Mouse (Mus musculus) intestine, embryonic 16.5 days (tissue): ENCODE measurements around the gene Amdhd1. TPM values are rescaled to one million over a fixed set of nuclear protein-coding genes. Genes with fewer than 3 reads are reported as not detected.
"Not testable (repeated sequence)": the region's sequence is repeated elsewhere in the genome, so short reads cannot be mapped to it uniquely, and the experiment has no call there.

Experiments
- ATAC-seq: fragments of 200-750 bp; cut with Nextera tagmentation; 2 replicates; pipeline ENCODE4 v1.8.0; 2017; ENCODE audit warnings: moderate TSS enrichment, moderate library complexity
- H3K27ac ChIP-seq: fragments of 300-500 bp; sonication (generic); 2 replicates; pipeline ENCODE4 v1.5.1; 2014; ENCODE audit warnings: mild to moderate bottlenecking, low read length
- H3K27me3 ChIP-seq: fragments of 300-500 bp; sonication (generic); replicated peaks from 2 replicates; pipeline ENCODE4 v1.6.1; 2014; ENCODE audit warnings: low read length, control low read depth, mixed read lengths; ENCODE audit not compliant: control insufficient read depth, insufficient read depth
- H3K36me3 ChIP-seq: fragments of 300-500 bp; sonication (generic); 2 replicates; pipeline ENCODE4 v1.6.1; 2014; ENCODE audit warnings: low read length, control low read depth; ENCODE audit not compliant: control insufficient read depth, insufficient read depth
- H3K4me1 ChIP-seq: fragments of 300-500 bp; sonication (generic); 2 replicates; pipeline ENCODE4 v1.6.1; 2014; ENCODE audit warnings: low read length, control low read depth, mixed read lengths; ENCODE audit not compliant: control insufficient read depth, insufficient read depth
- H3K4me2 ChIP-seq: fragments of 300-500 bp; sonication (generic); 2 replicates; pipeline ENCODE4 v1.6.1; 2014; ENCODE audit warnings: low read depth, low read length, control low read depth
- H3K4me3 ChIP-seq: fragments of 300-500 bp; sonication (generic); 2 replicates; pipeline ENCODE4 v1.5.1; 2014; ENCODE audit warnings: mild to moderate bottlenecking, low read length
- H3K9ac ChIP-seq: fragments of 300-500 bp; sonication (generic); 2 replicates; pipeline ENCODE4 v1.6.1; 2014; ENCODE audit warnings: low read depth, low read length
- H3K9me3 ChIP-seq: fragments of 300-500 bp; sonication (generic); 2 replicates; pipeline ENCODE4 v1.6.1; 2016; ENCODE audit warnings: low read length, control low read depth; ENCODE audit not compliant: control insufficient read depth
- WGBS: fragments of 180-500 bp; shearing (Covaris S2); extraction: QIAGEN DNeasy Blood & Tissue Kit; methylation state at CpG from one replicate; pipeline ENCODE4 v1.1.7; 2014; 5-methylcytosine and 5-hydroxymethylcytosine counted together
- polyA plus RNA-seq: library from polyadenylated mRNA; unstranded; fragments of >200 nt; fragmentation: Nextera tagmentation; extraction: Ambion mirVana; gene quantifications from 2 replicates; pipeline ENCODE4 v1.2.1, GENCODE M21; 2015

Gene Amdhd1
- polyA plus RNA-seq, 1 experiment from 2014 or later = 0.95 TPM

- Histone ChIP-seq H3K4me2 (no peak overlapping the region), H3K9ac (no peak overlapping the region), H3K4me3 (no peak overlapping the region), H3K9me3 (no peaks in the 10 kb centered on the region), H3K27me3 (no peaks in the 10 kb centered on the region), H3K4me1 (no peaks in the 10 kb centered on the region), H3K36me3 (no peaks in the 10 kb centered on the region), H3K27ac (no peak overlapping the region)
- ATAC-seq = no peak
- WGBS = 85% methylated on average over 10 of the region's 10 CpGs
These were observed 27.2 kb upstream of the Amdhd1 start for GRCm38 (mm10) chr10:93567066-93567465.

GRCm38 (mm10) chr10:93564518-93565090, 24.8 kb upstream of the Amdhd1 start:
- Histone ChIP-seq H3K9me3 (no peaks in the 10 kb centered on the region), H3K4me1 (no peaks in the 10 kb centered on the region), H3K36me3 (no peaks in the 10 kb centered on the region), H3K4me2 (no peak overlapping the region), H3K27ac (no peak overlapping the region), H3K4me3 (no peak overlapping the region), H3K27me3 (no peaks in the 10 kb centered on the region), H3K9ac (no peak overlapping the region)
- ATAC-seq = no peak
- 84% methylated on average over 14 of the region's 14 CpGs for WGBS

GRCm38 (mm10) chr10:93559786-93560185, 20.0 kb upstream of the Amdhd1 start:
- H3K9me3 ChIP-seq = no peaks in the 10 kb centered on the region
- 0 out of 2 replicates have a peak, but pooled peaks have one; percentile 11 for ATAC-seq
- no peak overlapping the region for H3K9ac ChIP-seq
- H3K27me3 ChIP-seq = no peaks in the 10 kb centered on the region
- no peaks in the 10 kb centered on the region for H3K4me1 ChIP-seq
- no peak overlapping the region for H3K4me2 ChIP-seq
- H3K27ac ChIP-seq = no peak overlapping the region
- WGBS = 53% methylated on average over 9 of the region's 9 CpGs
- H3K4me3 ChIP-seq = no peak overlapping the region
- no peaks in the 10 kb centered on the region for H3K36me3 ChIP-seq

GRCm38 (mm10) chr10:93557971-93558370, 18.1 kb upstream of the Amdhd1 start:
- H3K4me2 ChIP-seq, H3K4me1 ChIP-seq, H3K27me3 ChIP-seq, H3K9me3 ChIP-seq, H3K4me3 ChIP-seq, H3K36me3 ChIP-seq, H3K27ac ChIP-seq, H3K9ac ChIP-seq, ATAC-seq: not testable (repeated sequence)
- 77% methylated on average over 2 of the region's 2 CpGs for WGBS

GRCm38 (mm10) chr10:93552596-93552995, 12.8 kb upstream of the Amdhd1 start:
- WGBS = 79% methylated on average over 8 of the region's 8 CpGs
- Histone ChIP-seq H3K27ac (no peak overlapping the region), H3K9ac (no peak overlapping the region), H3K4me1 (no peaks in the 10 kb centered on the region), H3K4me2 (no peak overlapping the region), H3K9me3 (no peaks in the 10 kb centered on the region), H3K36me3 (no peaks in the 10 kb centered on the region), H3K27me3 (no peaks in the 10 kb centered on the region), H3K4me3 (no peak overlapping the region)
- no peak for ATAC-seq

- H3K9me3 ChIP-seq = no peaks in the 10 kb centered on the region
- no peaks in the 10 kb centered on the region for H3K4me1 ChIP-seq
- no peak for ATAC-seq
- no peak overlapping the region for H3K27ac ChIP-seq
- WGBS = 55% methylated on average over 10 of the region's 10 CpGs
- H3K4me2 ChIP-seq = no peak overlapping the region
- H3K4me3 ChIP-seq = no peak overlapping the region
- no peaks in the 10 kb centered on the region for H3K27me3 ChIP-seq
- no peak overlapping the region for H3K9ac ChIP-seq
- H3K36me3 ChIP-seq = no peaks in the 10 kb centered on the region
These were observed 10.0 kb upstream of the Amdhd1 start for GRCm38 (mm10) chr10:93549821-93550220.

- 13% methylated on average over 7 of the region's 7 CpGs for WGBS
- H3K4me1 ChIP-seq = no peaks in the 10 kb centered on the region
- no peak overlapping the region for H3K9ac ChIP-seq
- H3K9me3 ChIP-seq = no peaks in the 10 kb centered on the region
- H3K36me3 ChIP-seq = no peaks in the 10 kb centered on the region
- no peak overlapping the region for H3K4me3 ChIP-seq
- no peak overlapping the region for H3K27ac ChIP-seq
- H3K27me3 ChIP-seq = no peaks in the 10 kb centered on the region
- peak; percentile 73 for ATAC-seq
- no peak overlapping the region for H3K4me2 ChIP-seq
These were observed 9.2 kb upstream of the Amdhd1 start for GRCm38 (mm10) chr10:93548991-93549390.

GRCm38 (mm10) chr10:93547741-93548270, 8.0 kb upstream of the Amdhd1 start:
- Histone ChIP-seq H3K27ac (no peak overlapping the region), H3K9me3 (no peaks in the 10 kb centered on the region), H3K27me3 (no peaks in the 10 kb centered on the region), H3K4me3 (no peak overlapping the region), H3K4me1 (no peaks in the 10 kb centered on the region), H3K4me2 (no peak overlapping the region), H3K36me3 (no peaks in the 10 kb centered on the region), H3K9ac (no peak overlapping the region)
- no peak for ATAC-seq
- 88% methylated on average over 4 of the region's 4 CpGs for WGBS

- H3K9me3 ChIP-seq = no peaks in the 10 kb centered on the region
- H3K27ac ChIP-seq = no peak overlapping the region
- no peak overlapping the region for H3K9ac ChIP-seq
- WGBS = 66% methylated on average over 5 of the region's 5 CpGs
- H3K27me3 ChIP-seq = no peaks in the 10 kb centered on the region
- peaks cover 3% of the 10 kb centered on the region; the same call in 1 of the 2 replicates for H3K4me1 ChIP-seq
- no peak for ATAC-seq
- H3K4me3 ChIP-seq = no peak overlapping the region
- H3K36me3 ChIP-seq = no peaks in the 10 kb centered on the region
- no peak overlapping the region for H3K4me2 ChIP-seq
These were observed 4.3 kb upstream of the Amdhd1 start for GRCm38 (mm10) chr10:93544172-93544571.

- no peak overlapping the region for H3K9ac ChIP-seq
- no peak overlapping the region for H3K4me2 ChIP-seq
- no peak overlapping the region for H3K4me3 ChIP-seq
- H3K27ac ChIP-seq = no peak overlapping the region
- no peaks in the 10 kb centered on the region for H3K27me3 ChIP-seq
- no peak for ATAC-seq
- WGBS = 54% methylated on average over 6 of the region's 6 CpGs
- no peaks in the 10 kb centered on the region for H3K36me3 ChIP-seq
- no peaks in the 10 kb centered on the region for H3K9me3 ChIP-seq
- H3K4me1 ChIP-seq = peaks cover 3% of the 10 kb centered on the region; the same call in 1 of the 2 replicates
These were observed 3.3 kb upstream of the Amdhd1 start for GRCm38 (mm10) chr10:93543176-93543575.
